Mouse (Mus musculus): ENCODE results near the gene Lbp. TPM values are rescaled to one million over a fixed set of nuclear protein-coding genes. Genes with fewer than 3 reads are reported as not detected.

The Lbp gene
- total and polyA plus RNA-seq, 3 experiments = not detected

- Histone ChIP-seq H3K4me3 (ENCODE audit: low read depth, low read length) (no peak overlapping the region), H3K9me3 (replicated peaks) (no peaks in the 10 kb centered on the region), H3K4me1 (ENCODE audit: insufficient read depth, low read depth, low read length) (no peaks in the 10 kb centered on the region), H3K36me3 (replicated peaks) (no peaks in the 10 kb centered on the region), H3K27me3 (ENCODE audit: insufficient read depth, low read length) (peaks cover 9% of the 10 kb centered on the region)
- DNase-seq (ENCODE audit: low spot score) (no peak), ATAC-seq (ENCODE audit: extremely low read depth, insufficient number of reproducible peaks, low FRiP score, poor library complexity, severe bottlenecking) (no peak)
- no peak for TF ChIP-seq CTCF (IDR thresholded peaks at IDR 0.05; ENCODE audit: low read depth, low read length)
- no peak for TF ChIP-seq POLR2AphosphoS5 (IDR thresholded peaks at IDR 0.05; ENCODE audit: insufficient replicate concordance, low read depth, low read length)
- no peak for TF ChIP-seq TAL1 (conservative IDR thresholded peaks at IDR 0.05; ENCODE audit: low read depth, low read length)
- no peak for TF ChIP-seq GATA2 (IDR thresholded peaks at IDR 0.05; ENCODE audit: borderline replicate concordance, low read depth, low read length)
- no peak for TF ChIP-seq GATA1 (IDR thresholded peaks at IDR 0.05; ENCODE audit: borderline replicate concordance, low read length)
Observed at GRCm38 (mm10) chr2:158334356-158334755, 28.1 kb downstream of the Lbp start.

DNA sequence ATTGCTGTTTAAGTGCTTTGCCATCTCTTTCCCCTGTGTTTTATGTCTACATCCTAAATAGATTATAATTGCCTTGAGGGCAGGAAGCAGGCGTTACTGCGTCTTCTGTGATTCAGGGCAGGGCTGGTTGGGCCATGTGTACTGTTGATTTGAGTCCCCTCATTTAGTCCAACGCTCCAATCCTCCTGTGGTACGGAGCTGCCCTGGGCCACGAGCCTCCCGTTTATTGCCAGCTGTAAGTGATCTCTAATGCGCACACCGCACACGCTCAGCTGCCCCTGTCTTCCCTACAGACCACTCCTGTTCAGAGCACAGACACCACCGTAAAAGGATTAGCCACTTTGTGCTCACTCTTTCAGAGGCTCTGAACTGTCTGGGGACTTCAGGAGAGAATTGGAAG lies 31.4 kb downstream of the Lbp start:
- Histone ChIP-seq H3K36me3 (replicated peaks) (no peaks in the 10 kb centered on the region), H3K4me3 (ENCODE audit: low read depth, low read length) (no peak overlapping the region), H3K9me3 (replicated peaks) (no peaks in the 10 kb centered on the region), H3K27me3 (ENCODE audit: insufficient read depth, low read length) (peaks cover 15% of the 10 kb centered on the region), H3K4me1 (ENCODE audit: insufficient read depth, low read depth, low read length) (no peaks in the 10 kb centered on the region)
- DNase-seq (ENCODE audit: low spot score) = no peak
- no peak for TF ChIP-seq TAL1 (conservative IDR thresholded peaks at IDR 0.05; ENCODE audit: low read depth, low read length)
- TF ChIP-seq GATA2 (IDR thresholded peaks at IDR 0.05; ENCODE audit: borderline replicate concordance, low read depth, low read length) = no peak
- no peak for ATAC-seq (ENCODE audit: extremely low read depth, insufficient number of reproducible peaks, low FRiP score, poor library complexity, severe bottlenecking)

DNA sequence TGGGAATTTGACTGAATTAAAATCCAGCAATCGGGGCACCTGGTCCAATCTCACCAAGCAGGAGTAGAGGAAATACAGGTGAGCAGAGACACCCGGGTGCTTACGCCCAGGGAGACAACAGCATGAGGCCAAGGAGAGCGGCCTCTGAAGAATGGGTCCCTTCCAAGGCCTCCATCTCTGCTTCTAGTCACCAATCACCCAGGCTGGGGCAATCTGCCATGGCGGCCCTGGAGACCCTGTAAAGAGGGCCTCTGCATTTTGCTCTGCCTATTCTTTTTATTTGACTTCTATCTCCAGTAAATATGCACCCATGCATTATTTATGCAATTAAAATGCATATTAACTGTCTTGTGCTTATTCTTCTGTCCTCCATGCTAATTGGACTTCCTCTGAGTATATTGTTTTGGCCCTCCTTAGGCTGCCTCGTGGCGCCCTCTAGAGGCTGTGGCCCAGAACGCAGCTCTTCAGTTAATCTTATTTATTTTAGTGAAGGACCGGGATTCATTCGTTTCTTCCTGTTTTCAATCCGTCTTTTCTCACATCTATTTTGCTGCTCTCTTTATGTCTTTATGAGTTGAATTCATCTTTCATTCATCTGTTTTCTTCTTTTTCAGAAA lies 33.8 kb downstream of the Lbp start:
- DNase-seq (ENCODE audit: low spot score) (no peak), ATAC-seq (ENCODE audit: extremely low read depth, insufficient number of reproducible peaks, low FRiP score, poor library complexity, severe bottlenecking) (no peak)
- Histone ChIP-seq H3K4me1 (ENCODE audit: insufficient read depth, low read depth, low read length) (no peaks in the 10 kb centered on the region), H3K27me3 (ENCODE audit: insufficient read depth, low read length) (peaks cover 21% of the 10 kb centered on the region), H3K9me3 (replicated peaks) (no peaks in the 10 kb centered on the region), H3K36me3 (replicated peaks) (no peaks in the 10 kb centered on the region), H3K4me3 (ENCODE audit: low read depth, low read length) (no peak overlapping the region)
- peak; percentile 71 for TF ChIP-seq CTCF (IDR thresholded peaks at IDR 0.05; ENCODE audit: low read depth, low read length)
- TF ChIP-seq POLR2AphosphoS5 (IDR thresholded peaks at IDR 0.05; ENCODE audit: insufficient replicate concordance, low read depth, low read length) = no peak
- TF ChIP-seq TAL1 (conservative IDR thresholded peaks at IDR 0.05; ENCODE audit: low read depth, low read length) = no peak
- no peak for TF ChIP-seq GATA2 (IDR thresholded peaks at IDR 0.05; ENCODE audit: borderline replicate concordance, low read depth, low read length)
- TF ChIP-seq GATA1 (IDR thresholded peaks at IDR 0.05; ENCODE audit: borderline replicate concordance, low read length) = no peak

DNA sequence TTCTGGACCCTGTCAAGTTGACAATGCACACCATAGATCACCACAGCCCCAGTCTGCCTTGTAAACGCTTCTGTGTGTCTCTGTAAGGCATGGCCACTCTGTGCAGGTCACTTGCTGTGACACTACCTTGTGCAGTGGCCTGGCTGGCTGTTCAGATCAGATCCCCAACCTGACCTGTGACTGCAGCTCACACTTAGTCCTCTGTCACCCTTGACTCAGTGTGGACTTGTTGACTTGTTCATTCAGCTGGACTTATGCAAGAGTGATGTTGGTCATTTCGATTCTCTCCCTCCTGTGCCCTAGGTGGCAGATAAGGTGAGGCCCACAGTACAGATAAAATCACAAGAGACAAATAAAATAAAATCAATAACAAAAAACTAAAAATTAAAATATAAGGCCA lies 35.0 kb downstream of the Lbp start:
- H3K9me3 ChIP-seq (replicated peaks) = no peaks in the 10 kb centered on the region
- no peaks in the 10 kb centered on the region for H3K36me3 ChIP-seq (replicated peaks)
- no peak overlapping the region for H3K4me3 ChIP-seq (ENCODE audit: low read depth, low read length)
- H3K27me3 ChIP-seq (ENCODE audit: insufficient read depth, low read length) = peaks cover 24% of the 10 kb centered on the region
- TF ChIP-seq TAL1 (conservative IDR thresholded peaks at IDR 0.05; ENCODE audit: low read depth, low read length) = no peak
- TF ChIP-seq CTCF (IDR thresholded peaks at IDR 0.05; ENCODE audit: low read depth, low read length) = no peak
- TF ChIP-seq GATA1 (IDR thresholded peaks at IDR 0.05; ENCODE audit: borderline replicate concordance, low read length) = no peak
- no peak for TF ChIP-seq POLR2AphosphoS5 (IDR thresholded peaks at IDR 0.05; ENCODE audit: insufficient replicate concordance, low read depth, low read length)
- no peak for TF ChIP-seq GATA2 (IDR thresholded peaks at IDR 0.05; ENCODE audit: borderline replicate concordance, low read depth, low read length)
- DNase-seq (ENCODE audit: low spot score) (no peak), ATAC-seq (ENCODE audit: extremely low read depth, insufficient number of reproducible peaks, low FRiP score, poor library complexity, severe bottlenecking) (no peak)
- no peaks in the 10 kb centered on the region for H3K4me1 ChIP-seq (ENCODE audit: insufficient read depth, low read depth, low read length)

- TF ChIP-seq GATA2 (IDR thresholded peaks at IDR 0.05; ENCODE audit: borderline replicate concordance, low read depth, low read length) (no peak), TAL1 (conservative IDR thresholded peaks at IDR 0.05; ENCODE audit: low read depth, low read length) (no peak), CTCF (IDR thresholded peaks at IDR 0.05; ENCODE audit: low read depth, low read length) (no peak), POLR2AphosphoS5 (IDR thresholded peaks at IDR 0.05; ENCODE audit: insufficient replicate concordance, low read depth, low read length) (no peak), GATA1 (IDR thresholded peaks at IDR 0.05; ENCODE audit: borderline replicate concordance, low read length) (no peak)
- no peak for DNase-seq (ENCODE audit: low spot score)
- Histone ChIP-seq H3K4me1 (ENCODE audit: insufficient read depth, low read depth, low read length) (no peaks in the 10 kb centered on the region; the same call in 1 of the 2 replicates), H3K9me3 (replicated peaks) (no peaks in the 10 kb centered on the region), H3K36me3 (replicated peaks) (no peaks in the 10 kb centered on the region), H3K4me3 (ENCODE audit: low read depth, low read length) (no peak overlapping the region), H3K27me3 (ENCODE audit: insufficient read depth, low read length) (peaks cover 23% of the 10 kb centered on the region)
- no peak for ATAC-seq (ENCODE audit: extremely low read depth, insufficient number of reproducible peaks, low FRiP score, poor library complexity, severe bottlenecking)
Observed at GRCm38 (mm10) chr2:158343495-158343894, 37.2 kb downstream of the Lbp start.

- no peak overlapping the region for H3K4me3 ChIP-seq (ENCODE audit: low read depth, low read length)
- H3K4me1 ChIP-seq (ENCODE audit: insufficient read depth, low read depth, low read length) = no peaks in the 10 kb centered on the region; the same call in 1 of the 2 replicates
- no peaks in the 10 kb centered on the region for H3K9me3 ChIP-seq (replicated peaks)
- ATAC-seq (ENCODE audit: extremely low read depth, insufficient number of reproducible peaks, low FRiP score, poor library complexity, severe bottlenecking) (no peak), DNase-seq (ENCODE audit: low spot score) (no peak)
- H3K36me3 ChIP-seq (replicated peaks) = peaks cover under 1% of the 10 kb centered on the region
- no peak for TF ChIP-seq CTCF (IDR thresholded peaks at IDR 0.05; ENCODE audit: low read depth, low read length)
- no peak for TF ChIP-seq TAL1 (conservative IDR thresholded peaks at IDR 0.05; ENCODE audit: low read depth, low read length)
- TF ChIP-seq GATA2 (IDR thresholded peaks at IDR 0.05; ENCODE audit: borderline replicate concordance, low read depth, low read length) = no peak
- no peak for TF ChIP-seq POLR2AphosphoS5 (IDR thresholded peaks at IDR 0.05; ENCODE audit: insufficient replicate concordance, low read depth, low read length)
- no peak for TF ChIP-seq GATA1 (IDR thresholded peaks at IDR 0.05; ENCODE audit: borderline replicate concordance, low read length)
- H3K27me3 ChIP-seq (ENCODE audit: insufficient read depth, low read length) = peaks cover 23% of the 10 kb centered on the region
Observed at GRCm38 (mm10) chr2:158346467-158346866, 40.2 kb downstream of the Lbp start.
